Mouse (Mus musculus) skeletal muscle tissue, adult 2 months (tissue): Measurements from ENCODE around the gene Scn9a.

ENCODE experiments used
- DNase-seq: peaks from one replicate; pipeline ENCODE4 v3.0.0-alpha.2; 2012; ENCODE audit warnings: low read depth, low spot score

The Scn9a gene

DNA sequence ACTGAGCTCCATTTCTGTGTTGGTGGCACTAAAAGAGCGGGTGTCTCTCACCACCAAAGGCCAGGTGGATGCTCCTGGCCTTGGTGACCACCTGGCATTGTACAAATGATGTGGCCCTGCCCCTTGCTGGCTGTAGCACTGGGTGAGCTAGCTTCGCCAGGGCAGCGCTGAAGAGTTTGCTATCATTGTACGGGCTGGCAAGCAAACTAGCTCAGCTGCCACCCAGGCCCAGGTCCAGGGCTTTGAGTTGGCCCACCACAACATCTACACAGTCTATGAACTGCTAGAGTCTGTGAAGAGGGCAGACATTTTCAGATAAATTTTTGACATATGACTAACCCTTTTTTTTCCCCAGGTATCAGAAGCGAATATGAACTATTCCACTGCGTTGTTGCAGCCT lies 170.8 kb downstream of the Scn9a start:
- DNase-seq, result no peak

DNA sequence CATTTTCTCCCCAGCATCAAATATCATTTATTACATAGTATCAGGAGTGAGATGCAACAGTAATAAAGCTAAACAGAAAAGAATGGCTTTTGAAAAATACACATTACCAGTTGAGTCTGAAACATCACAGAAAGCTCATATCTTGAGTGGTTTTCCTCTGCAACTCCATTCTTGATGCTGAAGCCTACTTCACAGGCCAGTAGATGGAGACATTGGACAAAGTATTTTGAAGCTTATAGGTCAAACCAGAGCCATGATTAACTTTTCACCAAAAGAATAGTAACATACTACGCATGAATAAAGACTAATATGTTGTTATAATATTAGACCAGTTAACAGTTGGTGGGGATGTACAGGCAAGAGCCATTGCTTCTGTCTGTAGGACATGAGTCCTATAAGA lies 172.3 kb downstream of the Scn9a start:
- DNase-seq, result no peak

DNA sequence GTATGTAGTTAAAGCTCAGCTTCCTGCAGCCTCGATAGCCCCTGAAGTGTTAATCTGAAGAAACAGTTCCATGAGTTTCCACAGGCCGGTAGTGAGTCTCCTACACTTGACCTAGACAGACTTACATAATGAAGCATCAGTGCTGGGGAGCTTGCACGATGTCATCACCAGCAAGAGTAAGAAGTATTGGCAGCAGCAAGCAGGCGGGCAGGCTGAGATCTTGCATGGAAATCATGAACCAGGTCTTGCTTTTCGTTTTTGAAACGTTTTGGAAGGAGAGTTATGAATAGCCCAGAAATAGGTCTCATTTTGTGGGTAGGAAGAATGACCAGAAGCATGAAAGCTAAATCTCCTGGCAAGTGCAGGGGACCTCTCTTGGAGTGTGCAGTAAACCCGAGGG lies 194.1 kb downstream of the Scn9a start, which contains the start of gene Scn1a:
Gene Scn1a, minus strand, starts transcription at position 130 of the 400 bp plus-strand sequence.
- no peak for DNase-seq

DNA sequence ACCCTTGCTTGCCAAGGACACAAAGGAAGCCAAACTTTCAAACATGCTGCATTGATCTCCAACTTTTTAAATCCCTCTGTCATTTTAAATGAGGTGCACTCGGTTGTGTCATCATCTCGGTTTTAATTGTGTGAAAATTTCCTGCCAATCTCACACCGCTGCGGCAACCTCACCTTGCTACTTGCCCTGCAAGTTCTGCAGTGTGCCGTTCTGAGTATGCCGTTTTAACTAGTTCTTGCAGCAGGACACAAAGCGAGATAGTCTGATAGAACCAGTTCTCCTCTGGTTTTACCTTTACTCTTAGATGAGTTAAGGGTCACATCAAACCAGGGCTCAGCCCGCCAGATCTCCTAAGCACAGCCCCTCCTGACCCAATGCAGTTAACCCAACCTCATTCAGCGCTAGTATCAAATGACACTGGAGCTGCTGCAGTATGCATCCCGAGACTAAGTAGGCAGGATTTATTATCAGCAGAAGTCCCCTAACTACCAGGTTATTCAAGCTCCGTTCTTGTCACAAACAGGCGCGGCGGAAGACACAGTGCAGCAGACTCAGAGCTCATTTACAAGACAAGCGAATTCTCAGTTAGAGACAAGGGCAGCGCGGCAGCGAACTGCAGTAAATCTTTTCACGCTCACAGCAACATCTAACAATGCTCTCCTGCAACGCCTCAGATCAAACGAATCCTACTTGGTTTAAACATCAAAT lies 194.8 kb downstream of the Scn9a start:
- no peak for DNase-seq

DNA sequence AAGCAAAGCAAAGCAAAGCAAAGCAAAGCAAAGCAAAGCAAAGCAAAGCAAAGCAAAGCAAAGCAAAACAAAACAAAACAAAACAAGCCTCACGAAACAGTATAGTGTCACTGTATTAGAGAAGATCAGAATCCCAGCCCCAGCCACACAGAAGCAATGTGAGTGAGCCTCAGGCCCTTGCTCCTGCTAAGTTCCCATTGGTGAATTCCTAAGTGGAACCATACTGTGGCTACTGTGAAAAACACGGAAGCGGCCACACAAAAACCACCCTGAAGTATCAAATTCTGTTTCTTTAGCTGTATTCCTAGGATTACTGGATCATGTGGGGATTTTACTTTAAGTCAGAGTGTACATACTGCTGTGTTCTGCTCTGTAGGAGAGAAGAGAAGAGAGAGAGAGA lies 198.5 kb downstream of the Scn9a start:
- no peak for DNase-seq
